Mouse (Mus musculus) forebrain, embryonic 13.5 days (tissue): ENCODE data around the gene Sdhb. TPM values are rescaled to one million over a fixed set of nuclear protein-coding genes. Genes with fewer than 3 reads are reported as not detected.

Source experiments
- ATAC-seq: fragments of 200-750 bp; cut with Nextera tagmentation; 2 replicates; pipeline ENCODE4 v1.8.0; 2017
- H3K27ac ChIP-seq: fragments of 300-500 bp; sonication (generic); 2 replicates; pipeline ENCODE4 v1.5.1; 2015; ENCODE audit warnings: inconsistent platforms, mild to moderate bottlenecking, moderate library complexity
- H3K27me3 ChIP-seq: fragments of 300-500 bp; sonication (generic); 2 replicates; pipeline ENCODE4 v1.6.1; 2015; ENCODE audit warnings: mild to moderate bottlenecking, inconsistent platforms
- H3K36me3 ChIP-seq: fragments of 300-500 bp; sonication (generic); 2 replicates; pipeline ENCODE4 v1.6.1; 2015; ENCODE audit warnings: mild to moderate bottlenecking, inconsistent platforms; ENCODE audit not compliant: poor library complexity, severe bottlenecking
- H3K4me1 ChIP-seq: fragments of 300-500 bp; sonication (generic); 2 replicates; pipeline ENCODE4 v1.6.1; 2015; ENCODE audit warnings: inconsistent platforms
- H3K4me2 ChIP-seq: fragments of 300-500 bp; sonication (generic); 2 replicates; pipeline ENCODE4 v1.6.1; 2015; ENCODE audit warnings: inconsistent platforms, mild to moderate bottlenecking, moderate library complexity
- H3K4me3 ChIP-seq: fragments of 300-500 bp; sonication (generic); 2 replicates; pipeline ENCODE4 v1.5.1; 2015; ENCODE audit warnings: mild to moderate bottlenecking, inconsistent platforms
- H3K9ac ChIP-seq: fragments of 300-500 bp; sonication (generic); 2 replicates; pipeline ENCODE4 v1.6.1; 2015; ENCODE audit warnings: mild to moderate bottlenecking, inconsistent platforms
- H3K9me3 ChIP-seq: fragments of 300-500 bp; sonication (generic); replicated peaks from 2 replicates; pipeline ENCODE4 v1.6.1; 2016; ENCODE audit warnings: inconsistent platforms
- WGBS: fragments of 180-500 bp; shearing (Covaris S2); methylation state at CpG from one replicate; pipeline ENCODE4 v1.1.7; 2015; 5-methylcytosine and 5-hydroxymethylcytosine counted together
- polyA plus RNA-seq: library from polyadenylated mRNA; unstranded; fragments of >200 nt; fragmentation: Nextera tagmentation; extraction: Ambion mirVana; gene quantifications from 2 replicates; pipeline ENCODE4 v1.2.1, GENCODE M21; 2015

The Sdhb gene
- polyA plus RNA-seq, 1 experiment from 2014 or later, result 478 TPM

DNA sequence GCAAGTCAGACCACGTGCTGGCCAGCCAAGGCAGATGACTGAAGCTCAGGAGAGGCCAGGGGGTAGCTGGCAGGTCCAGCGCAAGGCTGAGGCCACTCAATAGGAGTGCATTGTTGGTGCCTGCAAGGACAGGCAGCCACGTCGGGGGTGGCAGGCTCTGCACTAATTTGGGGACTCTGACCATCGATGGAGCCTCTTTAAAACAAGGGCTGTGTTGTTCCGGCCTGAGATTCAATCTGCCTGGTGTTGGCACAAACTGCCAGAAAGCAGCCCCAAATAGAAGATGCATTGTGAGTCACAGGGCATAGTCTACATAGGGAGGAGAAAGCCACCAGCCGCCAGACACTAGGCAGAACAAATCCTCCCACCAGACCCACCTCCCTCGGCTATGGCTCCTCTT, 31.3 kb upstream of the Sdhb start:
- H3K27ac ChIP-seq, result no peak overlapping the region
- no peak for ATAC-seq
- no peak overlapping the region for H3K4me3 ChIP-seq
- H3K9ac ChIP-seq, result no peak overlapping the region
- H3K4me1 ChIP-seq, result peaks cover 7% of the 10 kb centered on the region; the same call in 1 of the 2 replicates
- H3K4me2 ChIP-seq, result no peak overlapping the region
- no peaks in the 10 kb centered on the region for H3K9me3 ChIP-seq
- H3K36me3 ChIP-seq, result no peaks in the 10 kb centered on the region
- 61% methylated on average over 8 of the region's 8 CpGs for WGBS
- no peaks in the 10 kb centered on the region for H3K27me3 ChIP-seq

DNA sequence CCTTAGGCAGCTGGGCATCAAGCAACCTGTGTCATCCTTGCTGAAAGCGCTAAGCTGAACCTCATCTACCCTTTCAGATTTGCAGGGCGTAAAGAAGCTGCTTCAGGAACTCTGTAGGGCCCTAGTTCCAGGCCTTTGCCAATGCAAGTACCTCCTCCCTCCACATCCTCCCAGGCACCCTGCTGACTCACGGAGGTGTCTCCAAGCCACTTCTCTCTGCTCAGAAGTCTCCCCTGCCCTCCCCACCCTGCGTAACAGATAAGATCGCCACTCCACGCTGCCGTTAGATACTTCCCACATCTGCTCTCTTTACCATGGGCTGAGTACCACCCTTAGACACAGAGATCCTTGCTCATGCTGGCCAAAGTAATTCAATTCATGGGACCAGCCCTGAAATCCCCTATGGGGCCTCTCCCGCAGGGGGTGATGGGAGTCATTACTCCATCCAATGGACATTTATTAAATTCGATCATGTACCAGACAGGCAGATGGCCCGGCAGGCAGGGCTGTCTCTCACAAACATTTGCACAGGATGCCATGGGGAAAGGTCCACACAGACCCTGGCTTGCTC, 30.0 kb upstream of the Sdhb start:
- Histone ChIP-seq H3K9ac (no peak overlapping the region), H3K27me3 (no peaks in the 10 kb centered on the region), H3K4me2 (no peak overlapping the region), H3K4me3 (no peak overlapping the region), H3K36me3 (no peaks in the 10 kb centered on the region), H3K27ac (no peak overlapping the region), H3K4me1 (peaks cover 7% of the 10 kb centered on the region; the same call in 1 of the 2 replicates), H3K9me3 (no peaks in the 10 kb centered on the region)
- 71% methylated on average over 10 of the region's 10 CpGs for WGBS
- ATAC-seq, result no peak

DNA sequence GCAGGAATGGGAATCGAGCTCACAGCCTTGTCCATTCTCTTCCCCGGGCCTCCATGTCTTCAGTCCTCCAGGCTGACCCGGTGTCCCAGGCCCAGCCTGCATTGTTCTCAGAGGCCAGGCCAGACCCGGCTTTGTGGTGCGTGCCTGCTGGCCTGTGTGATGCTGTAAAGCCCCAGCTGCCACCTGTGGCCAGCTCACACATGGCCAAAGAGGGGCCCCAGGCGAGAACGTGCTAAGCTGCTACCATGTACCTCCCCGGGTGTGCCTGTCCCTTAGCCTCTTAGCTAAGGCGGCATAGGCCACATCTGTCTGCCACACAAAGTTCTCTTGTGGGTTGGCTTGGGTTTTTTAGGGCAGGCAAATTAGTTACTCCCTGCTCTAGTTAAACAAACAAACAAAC, 25.4 kb upstream of the Sdhb start:
- H3K9ac ChIP-seq, result no peak overlapping the region
- 75% methylated on average over 9 of the region's 9 CpGs for WGBS
- no peak for ATAC-seq
- no peaks in the 10 kb centered on the region for H3K4me1 ChIP-seq
- H3K4me3 ChIP-seq, result no peak overlapping the region
- H3K4me2 ChIP-seq, result no peak overlapping the region
- peaks cover 11% of the 10 kb centered on the region for H3K9me3 ChIP-seq
- no peaks in the 10 kb centered on the region for H3K36me3 ChIP-seq
- H3K27me3 ChIP-seq, result no peaks in the 10 kb centered on the region
- no peak overlapping the region for H3K27ac ChIP-seq

DNA sequence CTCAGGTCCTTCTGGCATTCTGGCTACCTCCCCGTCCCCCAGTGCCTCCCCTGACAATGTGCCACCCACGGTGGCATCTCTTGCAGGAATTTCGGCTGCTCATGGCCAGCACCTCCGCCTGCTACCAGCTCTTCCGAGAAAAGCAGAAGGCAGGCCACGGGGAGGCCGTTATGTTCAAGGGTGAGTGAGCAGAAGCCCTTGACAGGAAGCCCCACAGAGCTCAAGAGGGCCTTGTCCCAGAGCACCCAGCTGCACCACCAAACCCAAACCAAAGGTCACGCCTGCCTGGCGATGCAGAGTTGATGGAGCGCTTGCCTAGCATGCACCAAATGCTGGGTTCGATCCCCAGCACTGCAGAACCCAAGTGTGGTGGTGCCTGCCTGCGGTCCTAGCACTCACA, 16.6 kb upstream of the Sdhb start:
- H3K9me3 ChIP-seq, result no peaks in the 10 kb centered on the region
- no peak overlapping the region for H3K9ac ChIP-seq
- no peak for ATAC-seq
- H3K4me2 ChIP-seq, result no peak overlapping the region
- no peaks in the 10 kb centered on the region for H3K27me3 ChIP-seq
- H3K27ac ChIP-seq, result no peak overlapping the region
- WGBS, result 94% methylated on average over 12 of the region's 12 CpGs
- no peaks in the 10 kb centered on the region for H3K36me3 ChIP-seq
- no peak overlapping the region for H3K4me3 ChIP-seq
- no peaks in the 10 kb centered on the region for H3K4me1 ChIP-seq

DNA sequence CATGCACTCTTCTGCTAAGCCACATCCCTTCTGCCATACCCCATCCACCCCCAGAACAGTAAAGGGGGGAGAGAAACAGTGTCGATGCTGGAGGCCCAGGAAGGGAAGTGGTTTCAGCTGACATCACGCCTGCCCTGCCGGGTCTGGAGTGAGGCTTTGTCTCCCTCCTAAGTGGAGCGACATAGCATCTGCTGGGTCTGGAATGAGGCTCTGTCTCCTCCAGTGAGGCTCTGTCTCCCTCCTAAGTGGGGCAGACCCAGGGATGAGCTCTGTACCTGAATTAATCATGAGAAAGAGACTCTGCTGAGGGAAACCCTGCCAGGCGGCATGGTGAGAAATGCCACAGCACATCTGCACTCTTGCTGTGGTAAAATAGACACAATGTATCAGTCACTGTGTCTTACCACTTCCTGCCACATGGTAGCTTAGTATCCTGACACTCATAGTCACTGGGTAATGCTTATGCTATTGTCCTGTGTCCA, 16.0 kb upstream of the Sdhb start:
- Histone ChIP-seq H3K4me2 (no peak overlapping the region), H3K4me1 (no peaks in the 10 kb centered on the region), H3K27me3 (no peaks in the 10 kb centered on the region), H3K9me3 (no peaks in the 10 kb centered on the region), H3K27ac (no peak overlapping the region), H3K9ac (no peak overlapping the region), H3K4me3 (no peak overlapping the region), H3K36me3 (no peaks in the 10 kb centered on the region)
- WGBS, result 81% methylated on average over 5 of the region's 5 CpGs
- no peak for ATAC-seq

DNA sequence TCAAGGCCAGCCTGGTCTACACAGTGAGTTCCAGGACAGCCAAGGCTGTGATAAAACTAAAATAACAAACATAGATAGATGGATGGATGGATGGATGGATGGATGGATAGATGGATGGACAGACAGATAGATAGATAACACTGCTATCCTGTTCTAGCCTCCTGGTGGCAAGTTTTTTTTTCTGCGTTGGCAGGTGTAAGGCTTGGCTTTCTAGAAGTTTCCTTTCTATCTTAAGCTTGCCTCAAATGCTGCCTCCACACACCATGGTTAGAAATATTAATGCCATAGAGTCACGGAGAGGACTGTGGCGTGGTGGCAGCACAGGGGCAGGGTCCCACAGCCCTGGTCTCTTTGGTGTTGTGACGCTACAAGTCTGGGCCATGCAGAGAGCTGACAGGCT, 15.4 kb upstream of the Sdhb start:
- no peaks in the 10 kb centered on the region for H3K4me1 ChIP-seq
- no peak overlapping the region for H3K27ac ChIP-seq
- H3K36me3 ChIP-seq, result no peaks in the 10 kb centered on the region
- no peak overlapping the region for H3K4me3 ChIP-seq
- H3K9ac ChIP-seq, result no peak overlapping the region
- 98% methylated on average over 4 of the region's 4 CpGs for WGBS
- H3K4me2 ChIP-seq, result no peak overlapping the region
- ATAC-seq, result no peak
- no peaks in the 10 kb centered on the region for H3K27me3 ChIP-seq
- no peaks in the 10 kb centered on the region for H3K9me3 ChIP-seq

DNA sequence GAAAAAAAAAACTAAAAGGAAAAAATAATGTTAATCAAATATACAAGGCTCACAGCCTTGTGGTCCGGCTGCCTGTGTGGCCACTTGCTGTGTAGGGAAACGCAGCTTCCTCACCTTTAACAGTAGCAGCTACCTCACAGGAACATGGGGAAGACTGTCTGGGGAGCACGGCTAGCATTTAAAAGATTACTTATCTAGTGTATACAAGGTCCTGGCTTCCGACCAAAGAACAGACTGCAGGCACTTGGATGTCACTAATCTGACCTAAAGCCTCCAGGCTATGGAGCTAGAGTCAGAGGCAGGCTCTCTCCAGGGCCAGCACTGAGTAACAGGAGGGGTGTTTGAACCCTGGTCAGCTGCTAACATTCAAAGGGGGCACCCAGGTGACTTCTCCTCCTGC, 15.0 kb upstream of the Sdhb start:
- WGBS, result 84% methylated on average over 4 of the region's 4 CpGs
- Histone ChIP-seq H3K9me3 (no peaks in the 10 kb centered on the region), H3K27ac (no peak overlapping the region), H3K4me1 (no peaks in the 10 kb centered on the region), H3K27me3 (no peaks in the 10 kb centered on the region), H3K9ac (no peak overlapping the region), H3K4me3 (no peak overlapping the region), H3K4me2 (no peak overlapping the region), H3K36me3 (no peaks in the 10 kb centered on the region)
- no peak for ATAC-seq

DNA sequence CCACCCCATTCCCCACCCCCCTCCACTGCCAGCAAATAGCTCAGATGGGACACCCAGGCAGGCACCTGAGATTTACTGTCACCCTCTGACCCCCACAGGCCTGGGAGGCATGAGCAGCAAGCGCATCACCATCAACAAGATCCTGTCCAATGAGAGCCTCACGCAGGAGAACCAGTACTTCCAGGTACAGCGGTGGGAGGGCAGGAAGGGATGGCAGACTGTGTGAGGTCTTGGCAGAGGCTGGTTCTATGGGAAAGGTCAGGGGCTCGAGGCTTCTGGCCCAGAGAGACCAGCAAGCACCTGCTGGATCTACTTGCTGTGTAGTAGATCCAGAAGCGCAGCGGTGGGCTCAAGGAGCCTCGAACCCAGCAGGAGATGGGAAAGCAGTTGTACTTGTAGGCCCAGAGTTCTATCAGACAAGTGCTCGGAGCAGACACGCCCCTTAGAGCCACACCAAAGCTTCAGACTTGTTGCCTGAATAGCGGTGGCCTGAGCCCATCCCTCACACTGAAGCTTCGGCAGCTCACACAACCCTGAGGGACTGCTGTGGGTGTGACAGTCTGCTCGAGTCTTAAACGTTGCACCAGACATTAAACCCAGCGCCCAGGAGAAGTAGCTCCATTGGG, 14.3 kb upstream of the Sdhb start:
- Histone ChIP-seq H3K27ac (no peak overlapping the region), H3K4me2 (no peak overlapping the region), H3K9me3 (no peaks in the 10 kb centered on the region), H3K9ac (no peak overlapping the region), H3K27me3 (no peaks in the 10 kb centered on the region), H3K4me3 (no peak overlapping the region), H3K36me3 (no peaks in the 10 kb centered on the region), H3K4me1 (no peaks in the 10 kb centered on the region)
- no peak for ATAC-seq
- 77% methylated on average over 14 of the region's 14 CpGs for WGBS

DNA sequence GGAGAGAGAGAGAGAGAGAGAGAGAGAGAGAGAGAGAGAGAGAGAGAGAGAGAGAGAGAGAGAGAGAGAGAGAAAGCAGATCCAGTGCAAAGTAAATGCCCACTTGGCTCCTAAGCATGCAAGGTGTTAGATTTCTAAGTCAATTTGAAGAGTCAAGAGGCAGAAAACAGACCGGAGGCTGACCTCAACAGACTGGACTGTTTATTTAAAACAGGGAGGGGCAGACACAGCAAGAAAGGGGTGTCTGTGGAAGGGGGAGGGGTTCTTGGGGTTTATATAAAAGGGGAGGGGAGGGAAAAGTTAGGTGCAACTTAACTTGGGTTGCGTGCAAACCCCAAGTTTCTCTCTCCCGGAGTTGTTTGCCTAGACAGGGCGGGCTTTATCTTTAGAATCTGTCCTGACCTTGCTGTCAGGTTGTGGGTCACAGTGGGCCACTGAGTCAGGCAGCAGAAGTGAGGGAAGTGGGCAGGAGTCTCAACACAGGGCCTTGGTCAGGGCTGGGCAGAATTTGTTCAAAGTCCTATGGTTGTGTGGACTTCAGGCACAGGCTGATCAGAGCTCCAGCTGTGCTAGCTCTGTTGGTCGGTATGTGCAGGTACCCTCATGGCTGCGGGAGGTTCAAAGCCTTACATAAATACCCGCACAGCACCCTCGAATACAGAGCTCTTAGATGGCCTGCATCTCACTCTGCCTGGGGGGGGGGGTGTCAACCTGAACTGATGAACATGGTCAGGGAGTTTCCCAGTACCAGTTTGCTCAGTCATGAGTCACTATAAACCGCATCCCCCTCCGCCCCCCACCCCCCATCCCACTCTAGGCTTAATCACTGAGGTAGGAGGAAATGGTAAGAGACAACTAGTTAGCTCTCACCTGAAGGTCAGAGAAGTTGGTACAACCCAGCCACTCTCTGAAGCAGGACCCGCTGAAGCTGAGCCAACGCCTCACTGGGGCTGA, 13.2 kb upstream of the Sdhb start:
- H3K27ac ChIP-seq, result no peak overlapping the region
- H3K27me3 ChIP-seq, result no peaks in the 10 kb centered on the region
- H3K4me1 ChIP-seq, result no peaks in the 10 kb centered on the region
- 87% methylated on average over 12 of the region's 12 CpGs for WGBS
- H3K9me3 ChIP-seq, result no peaks in the 10 kb centered on the region
- no peak overlapping the region for H3K4me3 ChIP-seq
- no peak for ATAC-seq
- H3K36me3 ChIP-seq, result no peaks in the 10 kb centered on the region
- no peak overlapping the region for H3K4me2 ChIP-seq
- H3K9ac ChIP-seq, result no peak overlapping the region

DNA sequence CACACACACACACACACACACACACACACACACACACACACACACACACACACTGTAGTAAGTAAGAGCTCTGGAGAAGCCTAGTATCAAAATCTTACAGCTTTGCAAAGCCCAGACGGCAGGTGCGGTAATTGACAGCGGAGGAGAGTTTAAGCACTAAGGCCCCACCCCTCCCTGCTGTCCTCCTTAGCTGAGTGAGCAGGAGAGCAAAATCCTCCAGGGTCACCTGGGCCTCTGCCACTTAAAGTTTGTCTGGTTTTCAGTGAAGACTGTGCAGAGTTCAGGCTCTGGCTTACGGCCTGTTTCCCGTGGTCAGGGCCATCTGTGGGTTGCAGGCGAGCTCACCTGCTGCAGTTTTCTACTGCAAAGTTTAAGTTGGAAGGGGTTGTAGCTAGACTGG, 12.5 kb upstream of the Sdhb start:
- Histone ChIP-seq H3K4me3 (no peak overlapping the region), H3K27ac (no peak overlapping the region), H3K4me1 (no peaks in the 10 kb centered on the region), H3K4me2 (no peak overlapping the region), H3K36me3 (no peaks in the 10 kb centered on the region), H3K27me3 (no peaks in the 10 kb centered on the region), H3K9ac (no peak overlapping the region), H3K9me3 (no peaks in the 10 kb centered on the region)
- WGBS, result 88% methylated on average over 6 of the region's 6 CpGs
- no peak for ATAC-seq

DNA sequence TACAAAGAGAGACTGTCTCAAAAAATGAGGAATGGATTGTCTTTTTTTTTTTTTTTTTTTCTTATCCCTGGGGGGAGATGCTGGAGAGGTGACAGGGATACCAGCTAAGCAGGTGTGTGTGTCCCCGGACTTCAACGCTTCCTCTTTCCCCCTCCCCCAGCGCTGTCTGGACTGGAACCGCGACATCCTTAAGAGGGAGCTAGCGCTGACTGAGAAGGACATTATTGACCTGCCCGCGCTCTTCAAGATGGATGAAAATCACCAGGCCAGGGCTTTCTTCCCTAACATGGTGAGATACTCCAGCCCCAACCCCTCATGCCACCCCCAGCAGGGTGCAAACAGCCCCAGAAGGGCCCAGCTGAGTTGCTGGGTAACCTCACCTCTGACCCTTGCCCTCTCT, 12.0 kb upstream of the Sdhb start:
- H3K9me3 ChIP-seq, result no peaks in the 10 kb centered on the region
- H3K4me2 ChIP-seq, result no peak overlapping the region
- H3K4me1 ChIP-seq, result no peaks in the 10 kb centered on the region
- ATAC-seq, result no peak
- no peak overlapping the region for H3K4me3 ChIP-seq
- H3K27me3 ChIP-seq, result no peaks in the 10 kb centered on the region
- H3K9ac ChIP-seq, result no peak overlapping the region
- H3K36me3 ChIP-seq, result no peaks in the 10 kb centered on the region
- WGBS, result 86% methylated on average over 8 of the region's 8 CpGs
- H3K27ac ChIP-seq, result no peak overlapping the region

DNA sequence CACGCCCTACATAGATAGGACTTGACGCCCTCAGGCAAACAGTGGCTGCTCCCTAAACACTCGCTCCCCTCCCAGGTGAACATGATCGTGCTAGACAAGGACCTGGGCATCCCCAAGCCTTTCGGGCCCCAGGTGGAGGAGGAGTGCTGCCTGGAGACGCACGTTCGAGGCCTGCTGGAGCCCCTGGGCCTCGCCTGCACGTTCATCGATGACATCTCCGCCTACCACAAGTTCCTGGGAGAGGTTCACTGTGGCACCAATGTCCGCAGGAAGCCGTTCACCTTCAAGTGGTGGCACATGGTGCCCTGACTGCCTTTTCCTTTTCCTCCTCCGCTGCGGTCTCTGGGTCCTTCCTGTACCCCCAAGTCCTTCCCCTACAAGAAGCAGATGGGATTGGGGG, 11.4 kb upstream of the Sdhb start:
- Histone ChIP-seq H3K36me3 (no peaks in the 10 kb centered on the region), H3K4me3 (no peak overlapping the region), H3K27ac (no peak overlapping the region), H3K4me1 (no peaks in the 10 kb centered on the region), H3K9me3 (no peaks in the 10 kb centered on the region), H3K27me3 (no peaks in the 10 kb centered on the region), H3K4me2 (no peak overlapping the region), H3K9ac (no peak overlapping the region)
- no peak for ATAC-seq
- WGBS, result 90% methylated on average over 16 of the region's 16 CpGs
